Mouse (Mus musculus) urinary bladder, postnatal 25 days (tissue): Measurements from ENCODE around the gene Nid2.

ENCODE experiments used
- DNase-seq: peaks from one replicate; pipeline ENCODE4 v3.0.0; 2022; ENCODE audit warnings: low spot score

Nid2 gene

DNA sequence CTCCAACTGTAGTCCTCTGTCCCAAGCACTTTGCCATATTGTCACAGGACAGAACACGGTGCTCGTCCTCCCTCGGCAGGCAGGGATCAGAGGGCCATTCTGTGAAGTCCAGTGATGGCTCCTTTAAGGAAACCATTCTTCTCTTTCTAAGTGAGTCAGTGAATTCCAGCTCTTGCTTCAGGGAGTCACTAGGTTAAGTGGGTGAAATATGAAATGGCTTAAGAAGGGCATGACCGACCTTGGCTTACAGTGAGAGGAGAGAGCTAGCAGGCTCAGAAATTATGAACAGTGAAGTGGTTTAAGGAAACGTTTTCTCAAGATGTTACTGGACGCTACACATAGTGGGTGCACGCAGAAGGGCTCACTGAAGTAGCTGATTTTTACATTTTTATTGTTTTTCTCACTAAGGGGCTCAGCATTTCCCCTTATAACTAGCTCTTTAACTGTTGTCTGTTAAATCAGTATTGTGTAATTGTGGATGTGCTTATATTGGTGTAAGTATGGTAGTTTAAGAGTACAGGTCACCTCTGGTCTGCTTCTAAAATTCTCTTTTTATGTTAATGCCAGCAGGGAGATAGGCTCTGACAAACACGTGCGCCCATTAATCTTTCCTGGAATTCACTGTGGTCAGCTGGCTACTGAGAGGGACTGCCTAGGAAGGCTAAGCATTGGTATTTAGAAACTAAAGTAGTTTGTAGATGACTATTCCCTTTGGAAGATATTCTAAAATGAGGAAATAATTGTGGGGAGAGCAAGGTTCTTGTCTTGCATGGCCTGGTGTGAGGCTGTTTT lies 34.9 kb downstream of the Nid2 start:
- no peak for DNase-seq

DNA sequence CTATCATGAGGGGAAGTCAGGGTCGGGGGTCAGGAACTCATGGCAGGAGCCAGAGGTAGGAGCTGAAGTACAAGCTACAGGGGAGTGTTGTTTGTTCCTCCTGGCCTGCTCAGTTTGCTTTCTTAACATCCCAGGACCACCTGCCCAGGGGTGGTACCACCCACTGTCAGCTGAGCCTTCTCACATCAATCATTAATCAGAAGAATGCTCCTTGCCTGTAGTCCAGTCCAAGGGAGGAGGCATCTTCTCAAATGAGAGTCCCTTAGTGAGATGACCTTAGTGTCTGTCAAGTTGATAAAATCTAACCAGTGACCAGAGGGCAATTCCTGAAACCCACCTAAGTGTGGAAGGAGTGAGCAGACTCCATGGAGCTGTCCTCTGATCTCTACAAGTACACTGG lies 37.4 kb downstream of the Nid2 start:
- DNase-seq = no peak

DNA sequence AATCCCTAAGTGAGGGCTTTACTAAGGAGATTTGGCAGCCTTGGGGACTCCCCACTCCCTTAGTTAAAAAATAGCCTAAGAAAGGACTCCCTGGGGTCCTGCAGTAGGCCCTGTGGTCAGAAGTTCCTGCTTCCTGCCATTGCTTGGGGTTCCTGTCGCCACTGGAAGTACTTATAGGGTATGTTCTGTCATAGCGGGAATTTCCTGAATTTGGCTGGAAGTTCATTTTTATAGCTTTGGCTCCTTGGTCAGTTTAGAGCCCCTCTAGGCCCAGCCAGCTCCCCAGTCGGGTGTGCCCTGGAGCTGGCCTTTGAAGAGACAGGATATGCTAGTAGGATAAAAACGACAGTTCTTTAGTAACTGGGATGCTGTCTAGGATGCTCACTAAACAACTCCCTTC lies 43.8 kb downstream of the Nid2 start:
- DNase-seq = no peak

DNA sequence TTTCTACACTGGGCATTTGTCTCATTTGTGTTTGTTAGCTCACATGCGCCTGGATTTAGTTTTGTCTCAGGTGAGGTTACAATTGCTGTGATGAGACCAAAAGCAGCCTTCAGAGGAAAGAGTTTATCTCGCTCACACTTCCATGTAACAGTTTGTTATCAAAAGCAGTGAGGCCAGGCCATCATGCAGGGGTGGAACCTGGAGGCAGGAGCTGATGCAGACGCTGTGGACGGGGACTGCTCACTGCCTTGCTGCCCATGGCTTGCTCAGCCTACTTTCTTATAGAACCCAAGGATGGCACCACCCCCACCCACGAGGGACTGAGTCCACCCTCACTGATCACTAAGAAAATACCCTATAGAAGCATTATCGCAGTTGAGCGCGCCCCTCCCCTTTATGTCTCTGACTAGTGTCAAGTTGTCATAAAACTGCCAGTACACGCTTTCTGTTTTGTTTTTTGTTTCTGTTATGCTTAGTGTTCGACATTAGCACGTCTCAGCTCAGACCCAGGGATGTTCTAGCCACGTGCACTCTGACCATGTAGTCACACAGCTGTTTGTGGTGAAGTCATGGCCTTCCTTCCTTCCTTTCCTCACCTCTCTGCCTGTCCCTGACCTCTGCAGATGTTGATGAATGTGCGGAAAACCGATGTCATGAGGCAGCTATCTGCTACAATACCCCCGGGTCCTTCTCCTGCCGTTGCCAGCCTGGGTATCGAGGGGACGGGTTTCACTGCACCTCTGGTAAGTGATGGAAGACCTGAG lies 45.7 kb downstream of the Nid2 start:
- no peak for DNase-seq

DNA sequence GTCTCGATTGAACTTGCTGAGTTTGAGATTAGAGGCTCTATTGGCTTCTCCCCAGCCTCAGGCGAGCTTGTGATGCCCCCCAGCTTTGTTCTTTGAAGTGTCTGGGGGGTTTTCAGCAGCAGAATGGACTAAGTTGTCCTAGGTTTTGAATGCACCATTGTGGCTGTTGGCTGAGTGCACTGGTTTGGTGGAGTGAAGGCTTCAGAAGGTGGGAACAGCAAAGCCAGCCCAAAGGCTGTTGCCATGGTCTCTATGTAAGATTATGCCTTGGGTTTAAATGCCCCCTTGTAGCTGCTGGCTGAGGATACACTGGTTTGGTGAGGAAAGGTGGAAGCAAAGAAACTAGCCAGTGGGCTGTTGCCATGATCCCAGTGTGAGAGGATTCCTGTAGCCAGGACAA lies 49.4 kb downstream of the Nid2 start:
- no peak for DNase-seq

DNA sequence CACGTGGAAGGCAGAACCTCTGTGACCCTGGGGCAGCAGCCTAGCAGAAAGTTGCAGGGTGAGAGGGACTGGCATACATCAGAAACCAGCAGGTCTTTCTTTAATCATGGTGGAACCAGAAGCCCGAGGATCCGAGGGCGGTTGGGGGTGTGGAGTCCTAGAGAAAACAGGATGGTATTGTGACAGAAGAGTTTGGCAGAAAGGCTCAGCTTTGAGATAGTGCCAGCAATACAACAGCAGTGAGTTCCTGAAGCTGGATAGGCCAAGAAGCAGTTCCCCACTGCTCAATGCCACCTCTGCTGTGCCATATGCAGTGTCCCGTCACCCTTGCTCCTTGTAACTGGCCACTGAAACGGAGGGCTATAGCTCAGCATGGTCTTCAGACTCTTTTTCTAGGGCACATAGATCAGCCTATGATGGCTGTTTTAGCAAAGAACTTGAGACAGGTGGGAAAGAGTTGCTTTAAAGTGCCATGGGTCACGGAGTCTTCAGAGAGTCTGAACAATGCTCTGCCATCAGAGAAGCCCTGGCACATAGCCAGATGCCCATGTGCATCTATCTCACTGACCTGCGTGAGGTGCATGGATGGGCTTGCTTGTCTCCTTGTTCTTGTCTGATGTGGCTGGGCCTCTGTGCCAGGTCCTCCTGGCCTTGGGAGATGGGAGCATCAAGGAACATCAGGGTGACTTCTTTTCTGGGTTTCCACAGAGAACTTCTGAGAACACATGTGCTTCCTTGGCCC lies 50.6 kb downstream of the Nid2 start:
- no peak for DNase-seq

DNA sequence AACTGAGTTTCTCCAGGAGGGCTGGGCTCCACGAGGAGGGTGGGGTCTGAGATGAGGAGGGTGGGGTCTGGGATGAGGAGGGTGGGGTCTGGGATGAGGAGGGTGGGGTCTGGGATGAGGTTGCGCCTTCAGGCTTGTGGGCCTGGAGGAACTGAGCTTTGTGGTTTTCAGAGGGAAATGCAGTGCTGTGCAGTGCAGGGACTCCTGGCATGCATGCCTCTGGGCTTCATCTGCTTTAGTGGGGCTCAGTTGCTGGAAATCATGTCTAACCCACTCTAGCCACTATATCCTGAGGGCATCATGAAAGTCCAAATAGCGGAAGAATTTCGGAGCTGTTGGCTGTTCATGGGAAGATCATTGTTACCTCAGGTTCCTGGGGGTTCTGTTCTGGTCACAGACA lies 52.2 kb downstream of the Nid2 start:
- no peak for DNase-seq

DNA sequence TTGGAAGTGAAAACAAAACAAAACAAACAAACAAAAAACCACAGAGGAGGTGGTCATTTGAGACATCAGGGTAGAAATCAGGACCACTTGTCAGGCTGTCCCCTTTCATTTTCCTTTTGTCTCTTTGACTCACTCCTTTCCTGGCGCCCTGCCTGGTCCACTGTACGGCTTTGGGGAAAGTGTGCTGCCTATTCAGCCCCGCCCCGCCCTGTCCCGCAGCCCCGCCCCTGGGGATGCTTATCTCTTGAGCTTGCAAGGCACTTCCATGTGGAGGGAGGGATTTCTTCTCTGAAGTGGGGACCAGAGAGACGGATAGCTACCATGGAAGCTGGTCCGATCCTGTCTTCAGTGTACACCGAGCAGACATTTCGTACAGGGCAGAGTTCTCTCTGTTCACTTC lies 52.6 kb downstream of the Nid2 start:
- DNase-seq = no peak

DNA sequence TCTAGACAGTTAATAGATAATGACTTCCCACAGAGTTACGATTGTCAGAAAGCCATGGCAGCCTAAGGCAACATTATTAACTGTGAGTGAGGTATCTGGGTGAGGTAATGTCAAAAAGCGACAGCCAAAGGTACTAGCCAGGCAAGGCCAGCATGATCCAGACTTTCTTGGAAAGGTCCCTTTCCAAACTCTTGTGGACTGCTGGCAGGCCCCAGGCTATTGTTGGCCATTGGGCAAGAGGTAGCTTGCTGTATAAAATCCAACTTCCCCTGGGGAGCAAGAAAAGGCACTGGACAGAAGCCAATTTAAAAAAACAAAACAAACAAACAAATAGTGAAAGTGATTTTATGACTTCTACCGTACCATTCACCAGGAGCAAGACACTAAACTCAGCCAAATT lies 56.3 kb downstream of the Nid2 start:
- no peak for DNase-seq

DNA sequence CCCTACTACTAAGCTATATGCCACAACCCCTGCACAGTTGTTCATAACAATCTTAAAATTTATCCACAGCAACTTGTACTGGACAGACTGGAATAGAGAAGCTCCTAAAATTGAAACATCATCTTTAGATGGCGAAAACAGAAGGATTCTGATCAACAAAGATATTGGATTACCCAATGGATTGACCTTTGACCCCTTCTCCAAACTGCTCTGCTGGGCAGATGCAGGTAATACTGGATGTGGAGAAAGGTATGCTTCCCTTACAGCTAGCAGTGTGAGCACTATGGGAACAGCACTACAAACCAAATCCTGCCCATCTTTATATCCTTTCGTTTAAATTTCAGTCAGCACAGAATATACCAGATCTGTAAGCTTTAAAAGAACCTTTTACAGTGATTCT lies 56.8 kb downstream of the Nid2 start:
- no peak for DNase-seq

DNA sequence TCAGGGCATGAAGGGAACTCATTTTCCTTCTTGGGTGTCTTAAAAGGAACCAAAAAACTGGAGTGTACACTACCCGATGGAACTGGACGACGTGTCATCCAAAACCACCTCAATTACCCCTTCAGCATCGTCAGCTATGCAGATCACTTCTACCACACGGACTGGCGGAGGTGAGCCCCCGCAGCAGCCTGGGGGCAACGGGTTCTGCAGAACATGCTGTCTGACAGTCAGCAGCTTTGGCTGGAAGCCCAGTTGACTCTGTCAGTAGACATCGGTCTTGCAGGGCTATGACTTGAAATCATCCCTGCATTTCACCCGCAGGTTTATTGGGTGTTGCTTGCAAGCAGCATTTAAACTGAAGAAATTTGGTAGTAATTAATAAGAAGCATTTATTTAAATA lies 58.9 kb downstream of the Nid2 start:
- no peak for DNase-seq

DNA sequence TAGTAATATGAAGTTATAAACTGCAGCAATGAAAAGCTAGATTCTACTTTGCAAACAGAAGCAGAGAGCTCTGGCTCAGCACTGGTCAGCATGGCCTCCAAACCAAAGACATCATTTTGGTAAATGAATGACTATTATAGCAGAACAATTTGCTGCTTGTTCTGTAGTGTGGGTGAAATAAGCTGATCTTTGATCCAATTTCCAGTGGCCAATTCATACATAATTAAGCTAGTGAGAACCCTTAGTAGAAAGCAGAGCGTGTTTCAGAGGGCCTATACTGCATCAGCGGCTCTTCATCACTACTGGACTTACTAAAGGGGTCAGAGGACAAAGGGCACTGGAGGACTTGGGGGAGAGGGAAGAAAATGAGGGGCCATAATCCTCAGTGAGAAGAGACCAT lies 62.0 kb downstream of the Nid2 start:
- no peak for DNase-seq

DNA sequence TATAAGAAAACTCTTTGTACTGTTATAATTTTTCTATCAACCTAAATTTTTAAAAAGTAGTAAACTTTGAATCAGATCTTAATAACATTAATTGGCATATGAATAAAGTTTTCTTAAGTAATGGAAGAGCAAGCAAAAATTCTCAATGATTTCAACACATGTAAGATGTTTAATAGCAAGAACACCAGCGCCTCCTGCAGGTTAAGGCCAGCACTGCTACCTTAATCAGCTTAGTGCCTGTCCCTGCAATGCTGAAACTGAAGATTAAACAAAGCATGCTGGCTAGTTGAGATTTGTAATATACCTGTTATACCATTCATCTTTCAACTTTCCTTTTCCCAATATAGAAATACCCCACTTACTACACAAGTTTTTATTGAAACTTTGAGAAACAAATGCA lies 66.9 kb downstream of the Nid2 start:
- peak; percentile 72 for DNase-seq

DNA sequence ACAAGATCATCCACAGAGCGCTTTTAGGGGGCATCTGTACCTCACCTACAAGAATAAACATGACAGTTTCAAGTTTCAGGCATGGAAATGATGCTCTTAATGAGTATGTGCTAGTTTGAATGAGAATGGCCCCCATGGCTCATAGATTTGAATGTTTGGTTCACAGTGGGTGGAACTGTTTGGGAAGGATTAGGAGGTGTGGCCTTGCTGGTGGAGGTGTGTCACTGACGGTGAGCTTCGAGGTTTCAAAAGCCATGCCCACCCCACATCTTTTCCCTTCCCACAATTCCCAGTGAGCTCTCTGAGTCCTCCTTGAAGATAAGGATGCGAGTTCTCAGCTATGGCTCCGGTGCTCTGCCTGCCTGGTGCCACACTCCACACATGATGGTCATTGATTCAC lies 70.6 kb downstream of the Nid2 start:
- no peak for DNase-seq

DNA sequence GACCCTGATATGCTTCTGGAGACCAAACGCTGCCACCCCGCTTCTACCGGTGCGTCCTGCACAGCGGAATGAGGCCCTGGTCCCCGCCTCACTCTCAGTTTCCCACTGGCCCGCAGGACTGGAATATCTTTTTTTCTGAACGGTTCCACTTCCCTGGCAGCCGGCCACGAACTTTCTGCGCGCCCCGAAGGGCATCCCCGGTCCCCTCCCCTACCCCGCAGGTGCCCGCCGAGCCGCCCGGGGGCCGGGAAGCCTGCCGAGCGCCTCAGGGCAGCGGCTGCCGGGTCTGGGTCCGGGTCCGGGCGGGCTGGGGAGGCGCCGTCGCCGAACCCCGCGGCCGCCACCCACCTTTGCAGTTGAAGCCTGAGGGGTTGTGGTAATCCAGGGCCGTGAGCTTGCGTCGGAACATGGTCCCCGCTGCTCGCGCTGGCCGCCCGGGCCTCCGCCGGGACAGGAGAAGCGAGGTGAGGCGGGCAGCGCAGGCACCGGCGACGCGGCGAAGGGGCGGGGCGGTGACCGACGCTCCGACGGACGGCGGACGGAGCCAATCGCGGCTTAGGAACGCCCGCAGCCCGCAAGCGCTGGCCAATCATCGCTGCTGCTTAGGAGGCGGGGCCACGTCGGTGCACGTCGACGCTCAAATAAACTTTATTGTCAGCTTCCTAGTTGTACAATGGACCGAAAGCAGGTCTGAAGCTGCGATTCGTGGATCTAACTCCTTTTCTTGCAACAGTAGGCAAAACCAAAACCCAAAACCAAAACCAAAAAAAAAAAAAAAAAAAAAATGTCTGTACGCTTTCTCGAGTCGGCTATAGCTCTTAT lies 72.5 kb downstream of the Nid2 start, which contains the start of gene Rtraf:
Gene Rtraf (minus strand): TSS at position 504 of the 822 bp plus-strand sequence.
- DNase-seq = peak; percentile 94

DNA sequence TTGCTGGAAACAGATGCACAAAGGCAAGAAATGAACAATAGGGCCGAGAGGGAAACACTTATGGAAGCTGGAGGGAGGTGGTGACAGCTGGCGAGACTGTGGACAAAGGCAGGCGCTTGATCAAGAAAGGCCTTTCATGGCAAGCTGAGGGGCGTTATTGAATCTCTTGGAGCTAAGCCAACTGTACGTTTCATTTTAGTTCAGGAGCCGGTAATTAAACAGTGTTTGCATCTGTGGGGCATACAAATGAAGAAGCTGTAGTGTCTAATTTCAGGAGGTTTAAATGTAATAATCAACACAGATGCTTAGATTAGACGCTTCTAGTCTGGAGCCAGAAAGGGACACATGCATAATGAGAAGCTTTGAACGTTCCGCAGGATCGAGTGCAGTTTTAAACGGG lies 74.4 kb downstream of the Nid2 start:
- no peak for DNase-seq

DNA sequence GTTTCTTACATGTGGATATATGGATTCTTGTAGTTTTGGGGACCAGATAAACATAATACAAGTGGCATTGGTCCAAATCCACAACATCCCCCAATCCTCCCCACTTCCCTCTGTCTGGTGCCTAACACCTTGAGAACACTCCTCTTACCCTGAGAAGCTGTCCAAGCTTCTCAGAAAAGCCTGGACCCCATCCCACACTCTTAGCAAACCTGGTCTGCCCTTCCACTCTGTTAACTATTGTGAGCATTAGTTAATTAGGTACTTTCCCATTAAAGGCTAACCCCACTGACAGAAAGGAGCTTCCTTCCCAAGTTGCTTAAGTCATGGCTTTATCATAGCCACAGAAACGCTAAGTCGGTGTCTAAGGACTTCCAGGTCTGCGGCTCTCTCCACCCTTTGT lies 85.2 kb downstream of the Nid2 start:
- DNase-seq = no peak

DNA sequence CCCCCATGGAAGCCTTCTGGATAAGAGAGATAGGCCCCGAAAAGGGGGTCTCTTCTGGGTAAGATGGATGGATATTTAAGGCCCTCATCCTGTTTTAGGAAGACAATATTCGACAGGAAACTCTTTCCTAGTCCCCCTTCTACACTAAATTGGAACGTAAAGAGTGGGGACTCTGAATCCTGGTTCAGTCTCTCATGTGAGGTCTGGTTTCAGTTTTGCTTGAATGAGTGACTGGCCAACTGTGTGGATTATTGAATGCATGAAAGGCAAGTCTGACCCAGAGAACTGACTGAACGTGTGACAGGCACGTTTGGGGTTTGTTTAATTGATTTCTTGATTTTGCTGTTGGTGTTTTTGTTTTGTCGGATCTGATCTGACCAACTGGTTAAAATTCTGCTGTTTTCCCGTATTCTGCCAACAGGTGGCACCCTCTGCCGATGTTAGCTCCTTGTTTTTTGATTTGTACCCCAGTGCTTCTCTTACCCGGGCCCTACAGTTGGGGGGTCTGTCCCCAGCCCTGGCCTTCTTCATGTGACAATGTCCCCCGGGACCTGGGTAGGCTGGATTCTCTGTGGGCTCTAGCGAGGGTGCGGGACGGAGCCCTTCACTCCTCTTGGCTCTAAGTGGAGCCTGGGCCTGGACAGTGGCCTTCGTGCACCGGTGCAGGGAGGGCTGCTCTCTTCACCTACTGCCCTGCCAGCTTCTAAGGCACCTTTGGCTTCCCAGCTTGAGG lies 88.7 kb downstream of the Nid2 start:
- DNase-seq = peak; percentile 41

DNA sequence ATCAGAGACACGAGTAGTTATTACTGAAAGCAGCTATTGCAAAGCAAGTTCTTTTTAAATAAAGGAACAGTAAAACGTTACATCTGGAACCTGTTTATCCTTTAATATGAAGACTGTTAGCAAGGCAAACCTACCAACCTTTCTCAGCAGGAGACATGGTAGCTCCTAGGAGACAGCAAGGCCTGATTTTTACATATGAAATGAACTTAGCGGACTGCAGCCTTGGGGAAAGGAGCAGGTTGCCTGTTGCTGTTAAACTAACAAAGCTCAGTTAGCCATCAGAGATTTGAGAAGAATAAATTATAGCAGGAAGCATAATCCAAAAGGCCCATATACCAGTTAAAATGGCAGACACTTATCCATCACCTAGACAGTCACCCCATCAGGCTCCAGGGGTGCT lies 102.4 kb downstream of the Nid2 start:
- no peak for DNase-seq

DNA sequence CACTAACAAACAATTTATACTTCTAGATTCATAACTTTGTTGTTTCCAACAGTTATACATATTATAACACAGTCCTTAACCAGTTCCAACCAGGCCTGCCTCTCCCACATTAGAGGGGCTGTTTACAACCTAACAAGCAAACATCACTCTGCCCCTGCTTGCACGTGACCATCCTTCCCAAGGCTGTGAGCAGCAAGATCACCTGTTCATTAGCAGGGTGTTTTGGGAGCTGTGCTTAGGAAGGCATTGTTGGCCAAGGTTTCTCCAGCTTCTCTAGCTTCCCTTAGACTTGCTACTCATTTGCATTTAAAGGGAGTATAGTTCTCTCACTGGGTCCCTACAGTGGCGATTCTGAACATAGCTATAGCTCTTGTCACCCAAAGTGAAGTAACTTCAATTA lies 107.2 kb downstream of the Nid2 start:
- no peak for DNase-seq
